Mouse (Mus musculus) embryo, embryonic 10.5 days (tissue): Measurements from ENCODE around the gene Auts2.
A peak's percentile ranks its signal among the peaks of the same experiment; 100 is the strongest.

ENCODE experiments used
- DNase-seq: peaks from one replicate; pipeline ENCODE4 v3.0.0-alpha.2; 2015; ENCODE audit warnings: low spot score

The Auts2 gene

GRCm38 (mm10) chr5:132261750-132262149, 281.4 kb downstream of the Auts2 start:
- DNase-seq: no peak

GRCm38 (mm10) chr5:132258882-132259281, 284.3 kb downstream of the Auts2 start:
- no peak for DNase-seq

- DNase-seq: no peak
Measured at GRCm38 (mm10) chr5:132255579-132255978, 287.6 kb downstream of the Auts2 start.

DNA sequence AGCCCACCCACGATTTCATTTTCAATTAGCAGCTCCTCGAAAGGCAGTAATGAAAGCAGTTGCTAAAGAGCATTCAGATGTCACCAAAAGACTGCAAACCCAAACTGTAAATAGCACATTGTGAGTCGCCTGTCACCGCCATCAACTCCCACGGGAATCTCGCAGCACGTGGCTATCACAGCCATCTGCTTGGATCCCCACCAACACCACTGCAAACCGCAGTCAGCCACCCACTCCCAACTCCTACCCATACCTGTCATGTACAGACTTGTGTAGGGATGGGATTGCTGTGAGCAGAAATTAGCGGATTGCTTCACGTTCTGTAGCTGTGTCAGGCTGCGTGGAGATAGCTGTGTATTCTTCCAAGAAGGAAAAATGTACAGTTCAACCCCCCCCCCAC, 293.6 kb downstream of the Auts2 start:
- DNase-seq: no peak

DNA sequence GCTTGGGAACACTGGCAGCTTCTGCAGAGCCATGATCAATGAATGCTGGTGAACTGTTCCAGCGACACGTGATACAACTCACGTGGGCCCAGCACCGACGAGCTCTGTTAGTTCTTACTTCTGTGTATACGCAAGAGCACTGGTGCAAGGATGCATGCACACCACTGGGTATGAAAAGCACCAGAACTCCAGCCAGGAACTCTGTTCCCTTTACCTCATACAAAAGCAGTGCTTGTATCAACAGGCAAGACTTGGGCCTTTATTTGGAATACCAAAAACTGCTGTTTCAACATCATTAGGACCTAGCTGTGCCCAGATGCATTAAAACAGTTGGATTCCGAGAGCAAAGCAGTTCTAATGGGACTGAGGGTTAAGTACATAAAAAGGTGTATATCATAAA, 295.1 kb downstream of the Auts2 start:
- DNase-seq: no peak

DNA sequence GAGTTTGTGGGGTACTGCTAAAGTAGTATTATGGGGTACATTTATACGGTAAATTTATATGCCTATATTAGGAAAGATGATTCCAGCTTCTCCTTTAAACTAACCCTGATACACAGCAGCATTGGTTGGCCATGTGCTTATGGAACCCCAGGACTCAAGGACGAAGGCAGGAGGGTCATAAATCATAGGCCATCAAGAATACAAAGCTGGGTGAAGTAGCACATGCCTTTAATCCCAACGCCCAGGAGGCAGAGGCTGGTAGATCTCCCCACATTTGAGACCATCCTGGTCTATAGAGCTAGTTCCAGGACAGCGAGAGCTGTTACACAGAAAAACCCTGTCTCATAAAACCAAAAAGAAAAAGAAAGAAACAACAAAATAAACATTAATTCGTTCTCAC, 307.7 kb downstream of the Auts2 start:
- DNase-seq: no peak

DNA sequence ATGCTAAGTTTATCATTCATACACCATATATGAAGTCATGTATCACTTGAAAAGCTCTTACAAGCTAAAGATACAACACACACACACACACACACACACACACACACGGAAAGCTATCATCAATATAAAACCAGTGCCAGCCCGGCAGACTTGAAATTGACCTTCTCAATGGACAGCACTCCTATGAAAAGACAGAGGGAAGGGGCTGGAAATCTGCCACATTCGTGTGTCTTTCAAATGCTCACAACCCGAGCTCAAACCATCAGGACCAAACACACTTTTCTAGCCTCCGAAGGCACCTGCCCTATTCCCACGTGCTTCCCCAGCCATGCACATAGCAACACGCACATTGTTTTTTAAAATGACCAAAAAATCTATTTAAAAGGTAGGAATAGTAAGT, 308.7 kb downstream of the Auts2 start:
- no peak for DNase-seq

GRCm38 (mm10) chr5:132231280-132232047, 311.7 kb downstream of the Auts2 start:
- DNase-seq: peak; percentile 85

DNA sequence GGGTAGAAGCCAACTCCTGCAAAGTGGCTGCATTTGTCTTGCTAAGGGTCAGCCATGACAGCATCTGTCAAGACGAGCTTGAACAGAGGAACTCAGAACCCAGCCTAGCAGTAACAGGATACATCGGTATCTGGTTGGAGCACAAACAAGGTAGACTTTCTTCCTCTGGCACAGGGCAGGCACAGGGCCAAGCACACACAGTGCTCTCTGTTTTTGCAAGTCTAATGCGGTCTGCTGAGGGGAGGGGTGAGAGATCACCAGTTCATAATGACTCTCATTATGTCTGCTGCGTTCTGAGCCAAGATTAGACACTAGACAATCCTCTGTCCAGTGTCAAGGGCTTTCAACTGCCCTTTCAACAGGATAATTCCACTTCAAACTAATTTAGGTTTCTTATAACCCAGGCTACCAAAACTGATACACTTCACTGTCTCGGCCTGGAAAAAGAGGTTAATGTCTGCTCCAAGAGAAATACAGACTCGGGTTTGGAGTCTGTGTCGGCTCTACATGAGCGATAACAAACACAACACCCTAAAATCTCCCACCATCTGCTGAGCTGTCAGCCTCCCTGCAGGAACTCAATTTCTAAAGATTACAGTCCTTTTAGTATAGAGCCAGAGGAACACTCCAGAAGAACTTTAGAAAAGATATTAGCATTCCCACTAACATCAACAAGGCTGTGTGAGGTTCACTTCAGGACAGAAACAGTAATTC, 313.3 kb downstream of the Auts2 start:
- peak; percentile 68 for DNase-seq

- DNase-seq: no peak
Measured at GRCm38 (mm10) chr5:132229023-132229422, 314.1 kb downstream of the Auts2 start.

- DNase-seq: no peak
Measured at GRCm38 (mm10) chr5:132220376-132220930, 322.7 kb downstream of the Auts2 start.

DNA sequence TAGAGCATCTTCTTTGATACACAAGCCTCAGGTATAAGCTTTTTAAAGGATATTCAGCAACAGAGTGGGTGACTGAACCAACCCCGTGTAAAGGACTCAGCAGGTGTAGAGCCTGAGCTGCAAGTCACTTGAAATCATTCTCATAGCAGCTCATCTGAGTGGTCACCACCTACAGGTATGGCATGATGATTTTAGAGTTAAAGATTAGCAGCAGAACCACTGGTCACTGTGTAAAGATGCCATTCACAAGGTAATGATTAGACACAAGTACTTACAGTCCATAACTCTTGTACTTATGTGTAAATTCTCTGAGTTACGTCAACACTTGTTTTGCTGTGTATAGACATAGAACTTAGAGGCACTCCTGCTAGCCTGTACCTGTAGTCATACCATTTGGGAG, 327.0 kb downstream of the Auts2 start:
- no peak for DNase-seq

DNA sequence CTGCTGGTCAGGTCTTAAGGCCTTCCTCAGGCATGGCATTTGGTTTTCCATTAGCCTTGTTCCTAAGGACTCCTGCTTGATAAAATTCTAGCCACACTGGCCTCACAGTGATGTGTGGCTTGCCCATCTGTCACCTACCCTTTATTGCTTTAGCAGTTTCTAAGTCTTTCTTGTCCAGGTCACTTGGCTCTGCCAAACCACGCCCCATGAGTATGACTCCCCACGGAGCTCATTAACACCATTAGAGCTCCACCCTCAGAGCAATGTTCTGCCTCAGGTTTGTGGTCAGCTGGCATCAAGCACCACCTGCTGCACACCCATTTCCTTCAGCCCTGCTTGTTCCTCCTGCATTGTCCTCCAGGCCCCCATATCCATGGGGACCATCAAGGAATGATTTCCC, 330.7 kb downstream of the Auts2 start:
- no peak for DNase-seq

DNA sequence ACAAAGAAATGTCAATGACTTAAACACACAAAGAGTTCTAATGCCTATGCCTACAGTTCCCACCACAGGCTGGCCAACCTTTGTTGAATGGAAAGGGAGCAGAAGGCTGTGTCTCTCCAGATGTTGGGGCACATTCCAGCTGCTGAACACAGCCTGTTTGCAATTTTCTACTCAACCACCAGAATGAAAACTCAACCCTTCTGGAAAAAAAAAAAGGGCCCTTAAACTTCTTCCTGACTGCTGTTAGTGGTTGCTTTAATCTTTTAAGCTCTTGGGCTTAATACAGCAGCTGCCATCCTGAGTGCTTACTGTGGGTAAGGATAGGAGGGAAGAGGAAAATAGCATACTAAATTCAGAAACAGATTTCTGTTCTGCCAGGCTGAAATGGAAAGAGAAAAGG, 333.4 kb downstream of the Auts2 start:
- DNase-seq: no peak

- no peak for DNase-seq
Measured at GRCm38 (mm10) chr5:132206220-132206619, 336.9 kb downstream of the Auts2 start.

GRCm38 (mm10) chr5:132203846-132204245, 339.3 kb downstream of the Auts2 start:
- no peak for DNase-seq

GRCm38 (mm10) chr5:132201077-132201645, 342.0 kb downstream of the Auts2 start:
- no peak for DNase-seq

DNA sequence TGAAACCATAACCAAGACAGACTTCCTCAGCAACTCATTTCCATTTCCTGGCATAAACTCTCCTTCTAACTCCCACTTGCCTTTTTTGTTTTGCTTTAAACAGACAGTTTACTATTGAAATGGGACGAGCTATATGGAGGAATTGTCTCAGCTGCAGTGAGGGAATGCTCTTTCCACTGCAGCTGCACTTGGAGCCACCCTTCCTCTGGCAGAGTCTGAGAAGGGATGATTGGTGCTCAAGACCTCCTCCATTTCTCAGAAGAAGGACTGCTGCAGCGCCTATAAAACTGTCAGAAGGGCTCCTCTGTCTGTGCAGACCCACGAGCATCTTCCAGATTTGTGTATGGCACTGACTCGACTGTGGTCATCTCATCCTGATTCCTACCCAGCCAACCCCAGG, 342.5 kb downstream of the Auts2 start:
- no peak for DNase-seq

DNA sequence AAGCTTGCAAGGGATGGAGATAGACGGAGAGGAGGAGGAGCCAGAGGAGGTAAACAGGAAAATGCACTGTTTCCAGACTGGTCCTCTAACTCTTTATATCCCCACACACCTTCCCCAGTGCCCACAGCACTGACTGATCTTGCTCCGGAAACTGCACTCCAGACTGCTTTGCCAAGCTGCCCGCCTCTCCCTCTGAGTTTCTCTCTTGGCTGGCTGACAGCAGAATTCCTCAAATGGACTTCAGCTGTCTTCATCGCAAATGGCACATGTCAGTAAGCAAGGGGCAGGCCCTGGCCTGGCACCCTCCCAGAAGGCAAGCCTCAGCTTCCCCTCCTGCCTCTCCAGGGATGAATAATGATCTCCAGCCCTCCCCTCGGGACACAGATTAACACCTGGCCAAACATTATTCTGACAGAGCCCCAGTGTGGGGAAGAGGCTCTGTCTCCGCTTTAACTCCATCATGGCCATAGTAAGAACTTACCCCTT, 348.1 kb downstream of the Auts2 start:
- peak; percentile 36 for DNase-seq

DNA sequence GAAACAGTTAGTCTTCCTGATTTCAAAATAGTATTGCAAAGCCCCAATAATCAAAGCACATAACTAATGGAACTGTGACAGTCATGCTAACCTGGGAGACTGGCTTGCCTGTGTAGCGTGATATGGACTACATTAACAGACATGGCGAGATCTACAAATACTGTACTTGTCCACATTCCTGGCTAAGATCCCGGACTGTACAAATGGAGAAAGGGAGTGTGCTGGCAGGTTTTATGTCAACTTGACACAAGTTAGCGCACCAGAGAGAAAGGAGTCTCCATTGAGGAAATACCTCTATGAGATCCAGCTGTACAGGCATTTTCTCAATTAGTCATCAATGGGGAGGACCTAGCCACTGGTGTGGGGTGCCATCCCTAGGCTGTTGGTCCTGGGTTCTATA, 353.0 kb downstream of the Auts2 start:
- DNase-seq: no peak

DNA sequence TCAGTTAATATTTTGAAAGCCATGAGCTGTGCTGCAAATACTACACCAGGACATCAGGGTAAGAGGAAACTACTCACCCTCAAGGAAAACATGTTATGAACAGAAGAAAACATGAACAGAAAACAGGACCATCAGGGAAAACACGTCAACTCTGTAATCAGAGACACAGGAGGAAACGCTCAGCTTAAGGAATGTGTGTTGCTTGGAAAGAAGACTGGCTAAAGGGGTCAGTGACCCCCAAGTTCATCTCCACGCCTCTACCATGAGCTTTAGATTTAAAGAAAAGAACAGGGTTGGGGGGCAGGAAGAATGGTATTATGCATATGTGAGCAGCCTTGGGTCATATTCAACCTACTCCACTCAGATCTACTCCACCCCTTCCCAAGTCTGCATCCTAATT, 356.5 kb downstream of the Auts2 start:
- peak; percentile 46 for DNase-seq

- DNase-seq: peak; percentile 54
Measured at GRCm38 (mm10) chr5:132186221-132186620, 356.9 kb downstream of the Auts2 start.
